In genomic region chr1:78311482-78311881, GRCm38 (mm10) we compare ENCODE assay signal across 8 mouse cellular contexts. TPM values are rescaled to one million over a fixed set of nuclear protein-coding genes. Genes with fewer than 3 reads are reported as not detected.
DNase-seq lines count a peak whose midpoint lies in the region; ATAC-seq and TF ChIP-seq lines count a peak whose summit lies in the region.

No protein-coding gene starts in this region.

- H3K9ac ChIP-seq in forebrain, embryonic 16.5 days (replicated peaks; ENCODE audit: low read depth, low read length) = no peak overlapping the region
- no peak overlapping the region for H3K9ac ChIP-seq in forebrain, embryonic 13.5 days
- H3K9ac ChIP-seq in midbrain, embryonic 12.5 days (replicated peaks) = no peak overlapping the region

- 1% methylated on average over 7 of the region's 7 CpGs for WGBS in forebrain, embryonic 10.5 days
- WGBS in forebrain, embryonic 16.5 days = 2% methylated on average over 7 of the region's 7 CpGs
- WGBS in forebrain, embryonic 13.5 days = 3% methylated on average over 7 of the region's 7 CpGs
- under 1% methylated on average over 7 of the region's 7 CpGs for WGBS in midbrain, embryonic 12.5 days

- no peaks in the 10 kb centered on the region for H3K36me3 ChIP-seq in forebrain, embryonic 10.5 days (replicated peaks)
- H3K36me3 ChIP-seq in forebrain, embryonic 16.5 days (ENCODE audit: control insufficient read depth, insufficient read depth) = no peaks in the 10 kb centered on the region
- no peaks in the 10 kb centered on the region for H3K36me3 ChIP-seq in G1E (replicated peaks)
- H3K36me3 ChIP-seq in forebrain, embryonic 13.5 days (ENCODE audit: poor library complexity, severe bottlenecking) = no peaks in the 10 kb centered on the region
- no peaks in the 10 kb centered on the region for H3K36me3 ChIP-seq in midbrain, embryonic 12.5 days

- intact Hi-C loops in left cerebral cortex, postnatal 14 days (cut with DNase I) = loop anchor here (5.0 kb wide), 1 partner anchor 94 kb away; no protein-coding TSS in a partner anchor

- H3K4me3 ChIP-seq in forebrain, embryonic 10.5 days = peak overlapping the region; percentile 77
- H3K4me3 ChIP-seq in forebrain, embryonic 16.5 days (replicated peaks; ENCODE audit: low read length) = no peak overlapping the region
- no peak overlapping the region for H3K4me3 ChIP-seq in G1E (ENCODE audit: low read depth, low read length)
- peak overlapping the region; percentile 56; the same call in 1 of the 2 replicates for H3K4me3 ChIP-seq in forebrain, embryonic 13.5 days
- H3K4me3 ChIP-seq in midbrain, embryonic 12.5 days = peak overlapping the region; percentile 62; the same call in 1 of the 2 replicates

- H3K9me3 ChIP-seq in forebrain, embryonic 10.5 days = no peaks in the 10 kb centered on the region
- H3K9me3 ChIP-seq in forebrain, embryonic 16.5 days (ENCODE audit: control insufficient read depth, low read length) = no peaks in the 10 kb centered on the region
- H3K9me3 ChIP-seq in G1E (replicated peaks) = peaks cover 13% of the 10 kb centered on the region
- H3K9me3 ChIP-seq in forebrain, embryonic 13.5 days (replicated peaks) = no peaks in the 10 kb centered on the region
- H3K9me3 ChIP-seq in midbrain, embryonic 12.5 days = no peaks in the 10 kb centered on the region

- no peak for DNase-seq in forebrain, embryonic 10.5 days (ENCODE audit: extremely low spot score, low spot score)
- peak; percentile 26 for DNase-seq in G1E (ENCODE audit: low spot score)
- no peak for DNase-seq in right cerebral cortex, postnatal 36 days (ENCODE audit: low spot score in 2 of 2)
- DNase-seq in layer of hippocampus, adult 8-10 months (ENCODE audit: low spot score in 2 of 2) = no peak
- DNase-seq in left cerebral cortex, postnatal 14 days (ENCODE audit: low spot score in 2 of 2) = no peak

- H3K4me1 ChIP-seq in forebrain, embryonic 10.5 days = peaks cover 32% of the 10 kb centered on the region
- H3K4me1 ChIP-seq in forebrain, embryonic 16.5 days (replicated peaks; ENCODE audit: control insufficient read depth, insufficient read depth, low read length) = peaks cover 20% of the 10 kb centered on the region
- H3K4me1 ChIP-seq in G1E (ENCODE audit: insufficient read depth, low read depth, low read length) = peaks cover 36% of the 10 kb centered on the region
- peaks cover 21% of the 10 kb centered on the region for H3K4me1 ChIP-seq in forebrain, embryonic 13.5 days
- peaks cover 23% of the 10 kb centered on the region for H3K4me1 ChIP-seq in midbrain, embryonic 12.5 days

- no peak overlapping the region for H3K27ac ChIP-seq in forebrain, embryonic 10.5 days
- H3K27ac ChIP-seq in forebrain, embryonic 16.5 days (ENCODE audit: low read length) = no peak overlapping the region
- H3K27ac ChIP-seq in forebrain, embryonic 13.5 days = no peak overlapping the region
- H3K27ac ChIP-seq in midbrain, embryonic 12.5 days (replicated peaks) = no peak overlapping the region; the same call in 1 of the 2 replicates

- no peak for ATAC-seq in forebrain, embryonic 16.5 days
- no peak for ATAC-seq in G1E (ENCODE audit: extremely low read depth, insufficient number of reproducible peaks, low FRiP score, poor library complexity, severe bottlenecking)
- no peak for ATAC-seq in forebrain, embryonic 13.5 days
- ATAC-seq in midbrain, embryonic 12.5 days (ENCODE audit: low FRiP score, low read depth) = no peak

- no peak overlapping the region for H3K4me2 ChIP-seq in forebrain, embryonic 16.5 days (ENCODE audit: low read length)
- H3K4me2 ChIP-seq in forebrain, embryonic 13.5 days = peak overlapping the region; percentile 99
- H3K4me2 ChIP-seq in midbrain, embryonic 12.5 days (replicated peaks) = peak overlapping the region; percentile 99

- TF ChIP-seq CTCF in G1E (IDR thresholded peaks at IDR 0.05; ENCODE audit: low read depth, low read length) = no peak

- H3K27me3 ChIP-seq in forebrain, embryonic 10.5 days (ENCODE audit: poor library complexity, severe bottlenecking) = peaks cover 70% of the 10 kb centered on the region
- H3K27me3 ChIP-seq in forebrain, embryonic 16.5 days (replicated peaks; ENCODE audit: control insufficient read depth, insufficient read depth, low read length) = peaks cover 27% of the 10 kb centered on the region
- H3K27me3 ChIP-seq in G1E (ENCODE audit: insufficient read depth, low read length) = peaks cover 11% of the 10 kb centered on the region
- H3K27me3 ChIP-seq in forebrain, embryonic 13.5 days = peaks cover 60% of the 10 kb centered on the region
- H3K27me3 ChIP-seq in midbrain, embryonic 12.5 days = peaks cover 46% of the 10 kb centered on the region

RNA-seq across cellular contexts. Expression of gene Sgpp2, which starts 1.3 kb away (rescaled TPM):
- 5.9 and 7.5 TPM in 2 replicates for polyA plus RNA-seq in forebrain, embryonic 10.5 days (2016; fragmentation: Nextera tagmentation; extraction: Ambion mirVana)
- 0.43 and 0.89 TPM in 2 replicates for polyA plus RNA-seq in forebrain, embryonic 16.5 days (2015; fragmentation: Nextera tagmentation; extraction: Ambion mirVana)
- not detected in 2 replicates for total RNA-seq in G1E (2014; fragmentation: Nextera tagmentation)
- 0.05 and 0.06 TPM in 2 replicates for total RNA-seq in G1E (2017)
- polyA plus RNA-seq in G1E (2012) = not detected in 2 replicates
- polyA plus RNA-seq in forebrain, embryonic 13.5 days (2015; fragmentation: Nextera tagmentation; extraction: Ambion mirVana) = 0.37 and 0.62 TPM in 2 replicates
- 1.6 and 2.6 TPM in 2 replicates for polyA plus RNA-seq in midbrain, embryonic 12.5 days (2016; fragmentation: Nextera tagmentation; extraction: Ambion mirVana)
- total RNA-seq in layer of hippocampus, adult 8-10 months (2022) = 1 to 10 TPM; 5.5 to 8.9 (median 7.1) TPM
- 1 to 10 TPM; 3.5 to 4.5 TPM for total RNA-seq in left cerebral cortex, postnatal 14 days (2021)

Comparison
In these comparisons a context has a peak if more than half of its experiments do, and no peak if none do; other contexts are left out.
1. H3K4me3 ChIP-seq: peak in forebrain, embryonic 10.5 days (single experiment), forebrain, embryonic 13.5 days (single experiment) and midbrain, embryonic 12.5 days (single experiment); none in forebrain, embryonic 16.5 days (single experiment) and G1E (single experiment).